Mouse (Mus musculus) cerebellum, adult 2 months (tissue): ENCODE measurements around the gene Map1lc3b. TPM values are rescaled to one million over a fixed set of nuclear protein-coding genes. Genes with fewer than 3 reads are reported as not detected.
"Not testable (repeated sequence)": the region's sequence is repeated elsewhere in the genome, so short reads cannot be mapped to it uniquely, and the experiment has no call there.

Experiments
- DNase-seq, 2 experiments: peaks; one replicate each; pipeline ENCODE4 v3.0.0; 2021
- H3K27ac ChIP-seq: fragments of 200-500 bp; 2 replicates; pipeline ENCODE4 v1.5.1; 2012; ENCODE audit warnings: low read length, control low read depth, inconsistent platforms; ENCODE audit not compliant: insufficient read depth
- H3K27me3 ChIP-seq: fragments of 200-500 bp; 2 replicates; pipeline ENCODE4 v1.6.1; 2012; ENCODE audit warnings: inconsistent platforms, mild to moderate bottlenecking, low read length, moderate library complexity; ENCODE audit not compliant: control insufficient read depth, insufficient read depth
- H3K4me1 ChIP-seq: fragments of 200-500 bp; 2 replicates; pipeline ENCODE4 v1.6.1; 2011; ENCODE audit warnings: low read length; ENCODE audit not compliant: control insufficient read depth, insufficient read depth
- H3K4me3 ChIP-seq: fragments of 200-500 bp; replicated peaks from 2 replicates; pipeline ENCODE3; 2011; ENCODE audit warnings: mild to moderate bottlenecking, low read depth, low read length, control low read depth; ENCODE audit not compliant: insufficient read depth
- CTCF ChIP-seq: fragments of 200-500 bp; IDR thresholded peaks from 2 replicates; pipeline ENCODE4 v1.5.1; 2011; ENCODE audit warnings: low read depth, mild to moderate bottlenecking, control low read depth, low read length, moderate library complexity, borderline replicate concordance; ENCODE audit not compliant: insufficient read depth
- POLR2A ChIP-seq: fragments of 200-500 bp; IDR thresholded peaks from 2 replicates; pipeline ENCODE4 v1.6.1; 2011; ENCODE audit warnings: low read length, control low read depth, borderline replicate concordance; ENCODE audit not compliant: insufficient read depth
- WGBS: fragments of 180-500 bp; shearing (Covaris S2); methylation state at CpG from one replicate; pipeline ENCODE4 v1.1.7; 2018; 5-methylcytosine and 5-hydroxymethylcytosine counted together
- polyA plus RNA-seq: library from polyadenylated mRNA; depleted of rRNA; stranded (reverse); fragments of >200 nt; gene quantifications from 2 replicates; pipeline ENCODE4 v1.2.3, GENCODE M21; 2012

Gene Map1lc3b
- polyA plus RNA-seq, 1 experiment, result 154 TPM

- no peaks in the 10 kb centered on the region for H3K27me3 ChIP-seq
- no peak overlapping the region for H3K27ac ChIP-seq
- peak overlapping the region; percentile 93 for H3K4me3 ChIP-seq
- peaks cover 25% of the 10 kb centered on the region for H3K4me1 ChIP-seq
- DNase-seq, result peak in 1 of 2 experiments; percentile 47
- WGBS, result 13% methylated on average over 20 of the region's 20 CpGs
- TF ChIP-seq POLR2A, result no peak
- TF ChIP-seq CTCF, result peak; percentile 21; the same call in 1 of the 2 replicates
Measured at GRCm38 (mm10) chr8:121591178-121592066, 1.3 kb downstream of the Map1lc3b start.

- Histone ChIP-seq H3K4me3 (no peak overlapping the region), H3K27me3 (no peaks in the 10 kb centered on the region), H3K27ac (no peak overlapping the region), H3K4me1 (peaks cover 25% of the 10 kb centered on the region)
- TF ChIP-seq POLR2A, result no peak
- no peak for TF ChIP-seq CTCF
- no peak for DNase-seq
- WGBS, result 81% methylated on average over 5 of the region's 5 CpGs
Measured at GRCm38 (mm10) chr8:121593293-121593692, 3.1 kb downstream of the Map1lc3b start.

GRCm38 (mm10) chr8:121593983-121594382 lies 3.8 kb downstream of the Map1lc3b start:
- no peak overlapping the region for H3K4me3 ChIP-seq
- H3K4me1 ChIP-seq, result peaks cover 24% of the 10 kb centered on the region
- DNase-seq, result no peak
- TF ChIP-seq POLR2A (no peak), CTCF (no peak)
- no peak overlapping the region for H3K27ac ChIP-seq
- no peaks in the 10 kb centered on the region for H3K27me3 ChIP-seq
- WGBS, result 64% methylated on average over 9 of the region's 9 CpGs

- not testable (repeated sequence) for H3K4me1 ChIP-seq, H3K27ac ChIP-seq, DNase-seq, H3K4me3 ChIP-seq, H3K27me3 ChIP-seq
- 50% methylated on average over 2 of the region's 2 CpGs for WGBS
Measured at GRCm38 (mm10) chr8:121597492-121597891, 7.3 kb downstream of the Map1lc3b start.

GRCm38 (mm10) chr8:121598190-121598589 lies 8.0 kb downstream of the Map1lc3b start:
- 88% methylated on average over 7 of the region's 7 CpGs for WGBS
- no peak for TF ChIP-seq POLR2A
- no peak for DNase-seq

GRCm38 (mm10) chr8:121598892-121599291 lies 8.7 kb downstream of the Map1lc3b start:
- H3K4me3 ChIP-seq, result no peak overlapping the region
- WGBS, result 18% methylated on average over 7 of the region's 7 CpGs
- DNase-seq, result peak; percentile 88
- TF ChIP-seq CTCF, result peak; percentile 92
- no peak for TF ChIP-seq POLR2A
- no peaks in the 10 kb centered on the region; the same call in 1 of the 2 replicates for H3K4me1 ChIP-seq
- H3K27me3 ChIP-seq, result no peaks in the 10 kb centered on the region
- no peak overlapping the region for H3K27ac ChIP-seq

More at GRCm38 (mm10) chr8:121598190-121598589, 8.0 kb downstream of the Map1lc3b start:
- H3K27ac ChIP-seq, result no peak overlapping the region
- no peaks in the 10 kb centered on the region for H3K27me3 ChIP-seq
- no peak overlapping the region for H3K4me3 ChIP-seq
- H3K4me1 ChIP-seq, result no peaks in the 10 kb centered on the region; the same call in 1 of the 2 replicates

GRCm38 (mm10) chr8:121599842-121600241 lies 9.7 kb downstream of the Map1lc3b start:
- H3K4me3 ChIP-seq, result no peak overlapping the region
- WGBS, result 37% methylated on average over 14 of the region's 14 CpGs
- no peaks in the 10 kb centered on the region for H3K4me1 ChIP-seq
- no peaks in the 10 kb centered on the region for H3K27me3 ChIP-seq
- peak in 1 of 2 experiments; percentile 42 for DNase-seq
- TF ChIP-seq CTCF, result no peak
- no peak for TF ChIP-seq POLR2A
- no peak overlapping the region for H3K27ac ChIP-seq

GRCm38 (mm10) chr8:121602411-121602810 lies 12.2 kb downstream of the Map1lc3b start:
- Histone ChIP-seq H3K27me3 (no peaks in the 10 kb centered on the region), H3K4me3 (no peak overlapping the region), H3K27ac (no peak overlapping the region), H3K4me1 (no peaks in the 10 kb centered on the region; the same call in 1 of the 2 replicates)
- TF ChIP-seq POLR2A (no peak), CTCF (no peak)
- WGBS, result 91% methylated on average over 12 of the region's 12 CpGs
- DNase-seq, result no peak
